Mouse (Mus musculus) intestine, postnatal 0 days (tissue): Measurements from ENCODE around the gene Tmem230. TPM values are rescaled to one million over a fixed set of nuclear protein-coding genes. Genes with fewer than 3 reads are reported as not detected.

ENCODE experiments used
- ATAC-seq: fragments of 200-750 bp; cut with Nextera tagmentation; 2 replicates; pipeline ENCODE4 v1.8.0; 2017; ENCODE audit warnings: mild to moderate bottlenecking, moderate TSS enrichment, moderate library complexity
- H3K27ac ChIP-seq: fragments of 300-500 bp; sonication (generic); 2 replicates; pipeline ENCODE4 v1.5.1; 2014; ENCODE audit warnings: mild to moderate bottlenecking, low read depth, low read length, moderate library complexity
- H3K27me3 ChIP-seq: fragments of 300-500 bp; sonication (generic); replicated peaks from 2 replicates; pipeline ENCODE4 v1.6.1; 2014; ENCODE audit warnings: low read length, mixed read lengths; ENCODE audit not compliant: control insufficient read depth, insufficient read depth
- H3K36me3 ChIP-seq: fragments of 300-500 bp; sonication (generic); 2 replicates; pipeline ENCODE4 v1.6.1; 2014; ENCODE audit warnings: mild to moderate bottlenecking, moderate library complexity; ENCODE audit not compliant: control insufficient read depth, insufficient read depth
- H3K4me1 ChIP-seq: fragments of 300-500 bp; sonication (generic); replicated peaks from 2 replicates; pipeline ENCODE4 v1.6.1; 2014; ENCODE audit warnings: antibody characterized with exemption, low read length, mixed read lengths; ENCODE audit not compliant: control insufficient read depth, insufficient read depth
- H3K4me2 ChIP-seq: fragments of 300-500 bp; sonication (generic); replicated peaks from 2 replicates; pipeline ENCODE4 v1.6.1; 2014; ENCODE audit warnings: low read depth, mild to moderate bottlenecking, moderate library complexity
- H3K4me3 ChIP-seq: fragments of 300-500 bp; sonication (generic); 2 replicates; pipeline ENCODE4 v1.5.1; 2014; ENCODE audit warnings: low read depth, low read length
- H3K9ac ChIP-seq: fragments of 300-500 bp; sonication (generic); 2 replicates; pipeline ENCODE4 v1.6.1; 2014; ENCODE audit warnings: mild to moderate bottlenecking, low read depth, low read length
- H3K9me3 ChIP-seq: fragments of 300-500 bp; sonication (generic); 2 replicates; pipeline ENCODE4 v1.6.1; 2016; ENCODE audit warnings: mixed run types; ENCODE audit not compliant: control insufficient read depth
- CTCF ChIP-seq: sonication (generic); IDR thresholded peaks from 2 replicates; pipeline ENCODE4 v1.5.1; 2016; ENCODE audit warnings: low read depth, mild to moderate bottlenecking, control low read depth, antibody characterized with exemption, moderate library complexity
- WGBS: fragments of 180-500 bp; shearing (Covaris S2); extraction: QIAGEN DNeasy Blood & Tissue Kit; methylation state at CpG from one replicate; pipeline ENCODE4 v1.1.7; 2014; 5-methylcytosine and 5-hydroxymethylcytosine counted together
- polyA plus RNA-seq: library from polyadenylated mRNA; unstranded; fragments of >200 nt; fragmentation: Nextera tagmentation; extraction: Ambion mirVana; gene quantifications from 2 replicates; pipeline ENCODE4 v1.2.1, GENCODE M21; 2015

Gene Tmem230
- polyA plus RNA-seq, 1 experiment from 2014 or later: 31.2 TPM

DNA sequence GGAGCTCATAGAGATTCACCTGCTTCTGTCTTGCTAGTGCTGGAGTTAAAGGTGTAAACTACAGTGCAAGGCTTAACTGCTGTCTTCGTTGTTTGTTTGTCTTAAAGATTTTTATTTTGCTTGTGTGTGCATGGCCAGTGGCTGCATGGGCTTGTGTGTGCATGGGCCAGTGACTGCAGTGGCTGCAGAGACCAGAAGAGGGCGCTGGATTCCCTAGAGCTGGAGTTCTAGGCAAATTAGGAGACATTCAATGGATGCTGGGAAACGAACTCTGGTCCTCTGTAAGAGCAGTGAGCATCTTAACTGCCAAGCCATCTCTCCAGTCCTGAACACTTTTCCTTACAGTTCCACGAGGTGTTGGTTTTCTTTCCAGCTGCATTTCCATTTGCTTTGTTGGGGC is 27.9 kb upstream of the Tmem230 start:
- Histone ChIP-seq H3K36me3 (peaks cover 6% of the 10 kb centered on the region; the same call in 1 of the 2 replicates), H3K4me1 (no peaks in the 10 kb centered on the region), H3K27ac (no peak overlapping the region), H3K4me2 (no peak overlapping the region), H3K9me3 (no peaks in the 10 kb centered on the region), H3K9ac (no peak overlapping the region), H3K27me3 (no peaks in the 10 kb centered on the region), H3K4me3 (no peak overlapping the region)
- TF ChIP-seq CTCF: peak; percentile 40
- 76% methylated on average over 4 of the region's 4 CpGs for WGBS
- ATAC-seq: no peak

GRCm38 (mm10) chr2:132272694-132273389 is 25.2 kb upstream of the Tmem230 start:
- Histone ChIP-seq H3K36me3 (no peaks in the 10 kb centered on the region), H3K9ac (no peak overlapping the region), H3K9me3 (no peaks in the 10 kb centered on the region), H3K4me1 (no peaks in the 10 kb centered on the region), H3K27me3 (no peaks in the 10 kb centered on the region), H3K27ac (no peak overlapping the region), H3K4me2 (no peak overlapping the region), H3K4me3 (no peak overlapping the region)
- 42% methylated on average over 6 of the region's 6 CpGs for WGBS
- no peak for TF ChIP-seq CTCF
- ATAC-seq: no peak

- no peak overlapping the region for H3K4me2 ChIP-seq
- ATAC-seq: no peak
- no peaks in the 10 kb centered on the region for H3K36me3 ChIP-seq
- H3K9me3 ChIP-seq: no peaks in the 10 kb centered on the region
- no peaks in the 10 kb centered on the region for H3K27me3 ChIP-seq
- no peak for TF ChIP-seq CTCF
- no peaks in the 10 kb centered on the region for H3K4me1 ChIP-seq
- 55% methylated on average over 2 of the region's 2 CpGs for WGBS
- no peak overlapping the region for H3K4me3 ChIP-seq
- no peak overlapping the region for H3K9ac ChIP-seq
- no peak overlapping the region for H3K27ac ChIP-seq
These were observed 22.8 kb upstream of the Tmem230 start for GRCm38 (mm10) chr2:132270331-132270951.

GRCm38 (mm10) chr2:132269217-132269616 is 21.6 kb upstream of the Tmem230 start:
- H3K27ac ChIP-seq: no peak overlapping the region
- no peak overlapping the region for H3K4me2 ChIP-seq
- H3K27me3 ChIP-seq: no peaks in the 10 kb centered on the region
- peak; percentile 65 for ATAC-seq
- TF ChIP-seq CTCF: no peak
- 0 out of 2 replicates have a peak, but pooled peaks cover 3% of the 10 kb centered on the region for H3K4me1 ChIP-seq
- H3K9me3 ChIP-seq: no peaks in the 10 kb centered on the region
- no peak overlapping the region for H3K4me3 ChIP-seq
- 82% methylated on average over 3 of the region's 3 CpGs for WGBS
- no peak overlapping the region for H3K9ac ChIP-seq
- no peaks in the 10 kb centered on the region for H3K36me3 ChIP-seq

DNA sequence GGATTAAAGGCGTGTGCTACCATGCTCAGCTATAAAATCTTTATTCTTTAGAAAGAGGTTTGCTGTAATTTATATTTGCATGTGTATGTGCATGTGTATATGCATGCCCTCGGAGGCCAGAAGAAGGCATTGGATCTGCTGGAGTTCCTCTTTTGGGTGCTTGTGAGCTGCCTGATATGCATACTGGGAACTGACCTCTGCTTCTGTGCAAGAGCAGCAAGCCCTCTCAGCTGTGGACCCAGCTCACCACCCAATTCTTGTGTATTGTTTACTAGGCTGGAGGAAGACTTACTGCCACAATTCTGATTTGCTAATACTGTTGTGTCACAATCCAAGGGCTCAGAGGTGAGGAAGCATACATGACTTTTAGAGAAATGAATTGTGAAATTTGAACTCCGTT is 18.5 kb upstream of the Tmem230 start:
- Histone ChIP-seq H3K4me3 (no peak overlapping the region), H3K36me3 (no peaks in the 10 kb centered on the region), H3K9ac (no peak overlapping the region), H3K27ac (no peak overlapping the region), H3K4me1 (0 out of 2 replicates have a peak, but pooled peaks cover 3% of the 10 kb centered on the region), H3K4me2 (no peak overlapping the region), H3K27me3 (no peaks in the 10 kb centered on the region), H3K9me3 (no peaks in the 10 kb centered on the region)
- ATAC-seq: no peak
- TF ChIP-seq CTCF: no peak
- WGBS: 80% methylated on average over 3 of the region's 3 CpGs

DNA sequence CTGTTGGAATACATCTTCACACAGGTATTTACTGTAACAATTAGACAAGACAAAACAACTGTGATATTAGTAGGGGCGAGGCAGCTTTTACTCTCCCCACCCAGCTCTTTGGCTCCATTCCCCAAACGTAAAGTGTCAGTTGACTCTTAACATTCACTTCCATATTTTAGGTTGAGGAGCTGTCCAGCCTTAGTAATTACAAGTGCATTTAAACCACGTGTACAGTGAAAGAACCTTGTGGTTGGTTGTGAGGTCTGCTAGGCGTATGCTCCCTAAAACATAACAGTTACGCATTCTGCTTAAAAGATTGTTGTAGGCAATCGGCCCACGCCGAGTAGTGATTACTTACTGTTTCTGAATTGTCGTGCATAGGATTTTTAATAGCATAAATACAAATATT is 17.6 kb upstream of the Tmem230 start:
- Histone ChIP-seq H3K4me2 (no peak overlapping the region), H3K4me3 (no peak overlapping the region), H3K4me1 (0 out of 2 replicates have a peak, but pooled peaks cover 3% of the 10 kb centered on the region), H3K9me3 (no peaks in the 10 kb centered on the region), H3K27me3 (no peaks in the 10 kb centered on the region), H3K36me3 (no peaks in the 10 kb centered on the region), H3K9ac (no peak overlapping the region), H3K27ac (no peak overlapping the region)
- ATAC-seq: no peak
- TF ChIP-seq CTCF: no peak
- 76% methylated on average over 9 of the region's 9 CpGs for WGBS
